Mouse (Mus musculus) lung, adult 2 months (tissue): ENCODE measurements at regions not wholly inside any gene's neighbourhood (a gene's known extent, or its start where the extent isn't known, plus 50 kb on each side); places are given as distances from the start of the nearest gene placed in this dataset.

Experiments
- CTCF ChIP-seq: fragments of 200-500 bp; IDR thresholded peaks from 2 replicates; pipeline ENCODE4 v1.5.1; 2011; ENCODE audit warnings: mild to moderate bottlenecking, low read length, control low read depth; ENCODE audit not compliant: insufficient read depth
- POLR2A ChIP-seq: fragments of 200-500 bp; IDR thresholded peaks from 2 replicates; pipeline ENCODE4 v1.6.1; 2011; ENCODE audit warnings: low read depth, mild to moderate bottlenecking, control low read depth, low read length, borderline replicate concordance; ENCODE audit errors: extremely low read depth

- TF ChIP-seq CTCF (no peak), POLR2A (no peak)
These were observed 56.1 kb upstream of the Fndc3b start for GRCm38 (mm10) chr3:27767188-27767587.
